Mouse (Mus musculus) heart, embryonic 16.5 days (tissue): ENCODE measurements around the gene Chrm5. TPM values are rescaled to one million over a fixed set of nuclear protein-coding genes. Genes with fewer than 3 reads are reported as not detected.

Experiments used
- ATAC-seq: fragments of 200-750 bp; cut with Nextera tagmentation; replicated peaks from 2 replicates; pipeline ENCODE4 v1.8.0; 2017; ENCODE audit warnings: moderate number of reproducible peaks; ENCODE audit not compliant: insufficient read depth, low FRiP score; ENCODE audit errors: extremely low read depth
- H3K27ac ChIP-seq: fragments of 300-500 bp; sonication (generic); 2 replicates; pipeline ENCODE4 v1.5.1; 2014; ENCODE audit warnings: mild to moderate bottlenecking, low read length, control low read depth, moderate library complexity
- H3K27me3 ChIP-seq: fragments of 300-500 bp; sonication (generic); 2 replicates; pipeline ENCODE4 v1.6.1; 2014; ENCODE audit warnings: low read length, mixed read lengths; ENCODE audit not compliant: control insufficient read depth, insufficient read depth
- H3K36me3 ChIP-seq: fragments of 300-500 bp; sonication (generic); 2 replicates; pipeline ENCODE4 v1.6.1; 2014; ENCODE audit not compliant: control insufficient read depth, insufficient read depth
- H3K4me1 ChIP-seq: fragments of 300-500 bp; sonication (generic); 2 replicates; pipeline ENCODE4 v1.6.1; 2014; ENCODE audit warnings: low read length, mixed read lengths; ENCODE audit not compliant: control insufficient read depth, insufficient read depth
- H3K4me2 ChIP-seq: fragments of 300-500 bp; sonication (generic); 2 replicates; pipeline ENCODE4 v1.6.1; 2014; ENCODE audit warnings: low read depth, mild to moderate bottlenecking, control low read depth, low read length
- H3K4me3 ChIP-seq: fragments of 300-500 bp; sonication (generic); 2 replicates; pipeline ENCODE4 v1.5.1; 2014; ENCODE audit warnings: mild to moderate bottlenecking, control low read depth, low read length
- H3K9ac ChIP-seq: fragments of 300-500 bp; sonication (generic); 2 replicates; pipeline ENCODE4 v1.6.1; 2014; ENCODE audit warnings: low read length, control low read depth
- H3K9me3 ChIP-seq: fragments of 300-500 bp; sonication (generic); replicated peaks from 2 replicates; pipeline ENCODE4 v1.6.1; 2016; ENCODE audit warnings: low read length; ENCODE audit not compliant: control insufficient read depth
- WGBS: fragments of 180-500 bp; shearing (Covaris S2); extraction: QIAGEN DNeasy Blood & Tissue Kit; methylation state at CpG from one replicate; pipeline ENCODE4 v1.1.7; 2014; 5-methylcytosine and 5-hydroxymethylcytosine counted together
- polyA plus RNA-seq: library from polyadenylated mRNA; unstranded; fragments of >200 nt; fragmentation: Nextera tagmentation; extraction: Ambion mirVana; gene quantifications from 2 replicates; pipeline ENCODE4 v1.2.1, GENCODE M21; 2015

Gene Chrm5
- polyA plus RNA-seq, 1 experiment from 2014 or later, result not detected

GRCm38 (mm10) chr2:112443491-112443890 lies 37.1 kb downstream of the Chrm5 start:
- no peak for ATAC-seq
- Histone ChIP-seq H3K4me1 (no peaks in the 10 kb centered on the region), H3K9me3 (no peaks in the 10 kb centered on the region), H3K27me3 (no peaks in the 10 kb centered on the region), H3K4me3 (no peak overlapping the region), H3K36me3 (no peaks in the 10 kb centered on the region), H3K4me2 (no peak overlapping the region), H3K9ac (no peak overlapping the region), H3K27ac (no peak overlapping the region)
- WGBS, result 63% methylated on average over 2 of the region's 2 CpGs

- H3K4me3 ChIP-seq, result no peak overlapping the region
- WGBS, result 74% methylated on average over 2 of the region's 2 CpGs
- H3K9ac ChIP-seq, result no peak overlapping the region
- no peaks in the 10 kb centered on the region for H3K4me1 ChIP-seq
- ATAC-seq, result no peak
- no peaks in the 10 kb centered on the region for H3K27me3 ChIP-seq
- no peaks in the 10 kb centered on the region for H3K9me3 ChIP-seq
- H3K4me2 ChIP-seq, result no peak overlapping the region
- H3K36me3 ChIP-seq, result no peaks in the 10 kb centered on the region
- H3K27ac ChIP-seq, result no peak overlapping the region
Observed at GRCm38 (mm10) chr2:112437589-112437988, 43.0 kb downstream of the Chrm5 start.

DNA sequence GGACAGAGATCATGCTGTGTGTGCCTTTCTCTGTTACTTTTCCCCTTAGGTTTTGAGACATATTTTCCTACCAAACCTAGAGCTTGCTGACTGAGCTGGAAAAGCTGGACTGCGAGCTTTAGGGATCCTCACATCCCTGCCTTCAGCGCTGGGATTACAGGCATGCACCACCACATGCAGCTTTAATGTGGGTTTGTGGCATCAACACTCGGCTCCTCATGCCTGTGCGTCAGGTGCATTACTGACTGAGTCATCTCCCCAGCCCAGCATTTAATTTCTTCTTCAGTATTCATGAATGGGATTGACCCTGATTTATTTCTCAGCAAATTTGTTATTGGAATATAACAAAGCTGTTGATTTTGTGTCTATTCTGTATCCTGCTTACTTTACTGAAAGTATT lies 44.3 kb downstream of the Chrm5 start:
- no peak overlapping the region for H3K27ac ChIP-seq
- ATAC-seq, result no peak
- H3K4me3 ChIP-seq, result no peak overlapping the region
- H3K9me3 ChIP-seq, result no peaks in the 10 kb centered on the region
- no peaks in the 10 kb centered on the region for H3K4me1 ChIP-seq
- H3K27me3 ChIP-seq, result no peaks in the 10 kb centered on the region
- no peak overlapping the region for H3K9ac ChIP-seq
- WGBS, result 67% methylated on average over 4 of the region's 4 CpGs
- H3K36me3 ChIP-seq, result no peaks in the 10 kb centered on the region
- H3K4me2 ChIP-seq, result no peak overlapping the region

DNA sequence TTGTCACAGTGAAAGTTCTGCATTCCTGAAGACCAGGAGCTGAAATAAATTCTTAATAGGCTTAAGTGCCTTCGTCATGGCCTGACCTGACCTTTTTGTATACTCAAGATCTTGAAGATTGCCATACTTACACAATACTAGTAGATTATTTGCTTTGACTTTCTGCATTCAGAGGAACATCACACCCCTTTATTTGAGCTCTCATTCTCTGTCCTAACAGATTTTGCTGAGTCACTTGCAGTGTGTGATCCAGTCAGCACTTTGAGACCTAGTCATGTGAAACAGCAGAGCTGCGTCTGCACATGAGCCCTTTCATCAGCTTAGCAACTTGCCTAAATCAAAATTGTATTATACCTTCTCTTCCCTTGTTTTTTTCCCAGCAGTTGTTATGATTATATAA lies 47.2 kb downstream of the Chrm5 start:
- Histone ChIP-seq H3K4me1 (no peaks in the 10 kb centered on the region), H3K27me3 (no peaks in the 10 kb centered on the region), H3K27ac (no peak overlapping the region), H3K9me3 (no peaks in the 10 kb centered on the region), H3K4me3 (no peak overlapping the region), H3K36me3 (no peaks in the 10 kb centered on the region), H3K9ac (no peak overlapping the region), H3K4me2 (no peak overlapping the region)
- WGBS, result 68% methylated on average over 2 of the region's 2 CpGs
- no peak for ATAC-seq

GRCm38 (mm10) chr2:112432523-112432922 lies 48.0 kb downstream of the Chrm5 start:
- 85% methylated on average over 2 of the region's 2 CpGs for WGBS
- H3K4me2 ChIP-seq, result no peak overlapping the region
- no peaks in the 10 kb centered on the region for H3K27me3 ChIP-seq
- no peak overlapping the region for H3K27ac ChIP-seq
- no peaks in the 10 kb centered on the region for H3K36me3 ChIP-seq
- no peak overlapping the region for H3K9ac ChIP-seq
- no peaks in the 10 kb centered on the region for H3K4me1 ChIP-seq
- ATAC-seq, result no peak
- no peak overlapping the region for H3K4me3 ChIP-seq
- no peaks in the 10 kb centered on the region for H3K9me3 ChIP-seq

DNA sequence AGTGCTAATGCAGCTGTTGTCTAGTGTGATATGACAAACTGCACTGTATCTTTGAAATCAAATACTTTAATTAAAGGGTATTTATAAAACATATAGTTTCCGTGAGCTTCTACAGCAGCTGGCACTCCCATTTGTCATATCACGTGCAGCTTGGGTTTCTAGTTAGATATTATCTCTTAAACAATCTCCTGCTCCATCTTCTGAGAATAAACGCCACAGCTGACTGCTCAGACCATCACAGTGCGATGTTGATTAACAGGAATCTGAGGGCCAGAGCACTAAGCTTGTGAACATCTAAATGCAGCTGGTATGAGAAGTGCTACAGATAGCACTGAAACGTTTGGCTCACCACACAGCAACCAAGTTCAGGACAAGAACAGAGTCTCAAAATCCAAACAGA lies 50.2 kb downstream of the Chrm5 start:
- Histone ChIP-seq H3K9ac (no peak overlapping the region), H3K4me2 (no peak overlapping the region), H3K9me3 (no peaks in the 10 kb centered on the region), H3K4me3 (no peak overlapping the region), H3K4me1 (no peaks in the 10 kb centered on the region), H3K27ac (no peak overlapping the region), H3K36me3 (no peaks in the 10 kb centered on the region), H3K27me3 (no peaks in the 10 kb centered on the region)
- WGBS, result 41% methylated on average over 5 of the region's 5 CpGs
- no peak for ATAC-seq

- Histone ChIP-seq H3K9ac (no peak overlapping the region), H3K4me1 (no peaks in the 10 kb centered on the region), H3K27ac (no peak overlapping the region), H3K4me2 (no peak overlapping the region), H3K27me3 (no peaks in the 10 kb centered on the region), H3K4me3 (no peak overlapping the region), H3K9me3 (no peaks in the 10 kb centered on the region), H3K36me3 (no peaks in the 10 kb centered on the region)
- ATAC-seq, result no peak
- WGBS, result 74% methylated on average over 4 of the region's 4 CpGs
Observed at GRCm38 (mm10) chr2:112429665-112430064, 50.9 kb downstream of the Chrm5 start.

Other genes with a start within 250 kb of the Chrm5 start
- 11.3 and 11.7 TPM in 2 replicates for gene Lpcat4, start 241.3 kb downstream of the Chrm5 start, polyA plus RNA-seq
- gene Nutm1, start 221.5 kb downstream of the Chrm5 start, polyA plus RNA-seq, result not detected in 2 replicates
- gene Nop10, start 218.8 kb downstream of the Chrm5 start, polyA plus RNA-seq, result 164 and 169 TPM in 2 replicates
- gene Slc12a6, start 214.9 kb downstream of the Chrm5 start, polyA plus RNA-seq, result 10.1 and 12.2 TPM in 2 replicates
- not detected in 2 replicates for gene Gm21985, start 214.5 kb downstream of the Chrm5 start, polyA plus RNA-seq
- gene Emc4, start 112.7 kb downstream of the Chrm5 start, polyA plus RNA-seq, result 98.0 and 98.5 TPM in 2 replicates
- gene Katnbl1, start 101.6 kb downstream of the Chrm5 start, polyA plus RNA-seq, result 21.3 and 25.1 TPM in 2 replicates
- 18.3 and 19.2 TPM in 2 replicates for gene Emc7, start 25.8 kb downstream of the Chrm5 start, polyA plus RNA-seq
- 4.0 and 4.6 TPM in 2 replicates for gene Aven, start 12.2 kb upstream of the Chrm5 start, polyA plus RNA-seq